Comparison of ENCODE assay signal across 15 mouse cellular contexts in genomic region chr11:56072131-56072530, GRCm38 (mm10). TPM values are rescaled to one million over a fixed set of nuclear protein-coding genes. Genes with fewer than 3 reads are reported as not detected.
DNase-seq lines count a peak whose midpoint lies in the region.
"Had no signal": no experiment of that assay in that cellular context is flagged by ENCODE, and none has a peak within 500 bp of the region (broad histone marks: within the 10 kb centered on the region; RNA-seq: fewer than 3 reads in every experiment).

No protein-coding gene starts in this region.

- peak; percentile 14 for DNase-seq in heart, adult 11 months
- no peak for DNase-seq in heart, postnatal 14 days
- DNase-seq in frontal cortex, postnatal 10 days (ENCODE audit: low spot score in 2 of 2), result peak; percentile 9 to 14
- DNase-seq in layer of hippocampus, postnatal 36 days, result peak; percentile 9 to 14
- DNase-seq in right cerebral cortex, adult 2 months (ENCODE audit: low spot score in 2 of 2), result peak; percentile 37 to 67
- no peak for DNase-seq in adrenal gland, postnatal 25 days
- no peak for DNase-seq in spleen, adult 18-20 months
- no peak for DNase-seq in urinary bladder, postnatal 4 days (ENCODE audit: low spot score in 2 of 2)
- DNase-seq: cerebellum, adult 9-10 months; gastrocnemius, postnatal 10 days; kidney, postnatal 25 days; lung, adult 18-20 months; lung, postnatal 4 days had no signal

- intact Hi-C loops in heart, postnatal 14 days (cut with DNase I), result no loop called here

RNA-seq across cellular contexts. Expression of gene Nmur2, which starts 31.3 kb away (rescaled TPM):
- not detected for total RNA-seq in heart, postnatal 14 days (2021)
- total RNA-seq in layer of hippocampus, postnatal 36 days (2021), result not detected
- total RNA-seq in adrenal gland, postnatal 25 days (2021), result not detected in 2 replicates
- total RNA-seq: adrenal gland, adult 18-20 months; gastrocnemius, postnatal 10 days; hematopoietic stem cell, adult 5-6 weeks had no signal

Comparison
In these comparisons a context has a peak if more than half of its experiments do, and no peak if none do; other contexts are left out.
1. DNase-seq: peak in heart, adult 11 months (single experiment), frontal cortex, postnatal 10 days (2 of 2), layer of hippocampus, postnatal 36 days (2 of 2) and right cerebral cortex, adult 2 months (2 of 2); none in heart, postnatal 14 days (0 of 2), adrenal gland, postnatal 25 days (single experiment), spleen, adult 18-20 months (0 of 2) and urinary bladder, postnatal 4 days (0 of 2).